Mouse (Mus musculus) c-Kit-negative CD71-positive TER-119-positive erythroid progenitor cells, embryonic 14.5 days (primary cell): Measurements from ENCODE around the gene Cdx2.

Source experiments
- DNase-seq: peaks from one replicate; pipeline ENCODE4 v3.0.0-alpha.2; 2013; ENCODE audit warnings: low read depth, low spot score

Gene Cdx2

GRCm38 (mm10) chr5:147293127-147293910 lies 13.8 kb downstream of the Cdx2 start:
- DNase-seq: peak; percentile 21

GRCm38 (mm10) chr5:147292506-147293120 lies 14.5 kb downstream of the Cdx2 start:
- DNase-seq: no peak

GRCm38 (mm10) chr5:147291764-147292505 lies 15.1 kb downstream of the Cdx2 start:
- no peak for DNase-seq

- no peak for DNase-seq
Measured at GRCm38 (mm10) chr5:147284365-147284764, 22.7 kb downstream of the Cdx2 start.

GRCm38 (mm10) chr5:147277547-147277925 lies 29.5 kb downstream of the Cdx2 start:
- DNase-seq: no peak

- no peak for DNase-seq
Measured at GRCm38 (mm10) chr5:147276701-147277546, 30.1 kb downstream of the Cdx2 start.

- DNase-seq: no peak
Measured at GRCm38 (mm10) chr5:147275761-147276160, 31.3 kb downstream of the Cdx2 start.

- no peak for DNase-seq
Measured at GRCm38 (mm10) chr5:147274174-147275141, 32.6 kb downstream of the Cdx2 start.

- DNase-seq: no peak
Measured at GRCm38 (mm10) chr5:147272808-147273345, 34.2 kb downstream of the Cdx2 start.

- no peak for DNase-seq
Measured at GRCm38 (mm10) chr5:147272046-147272807, 34.8 kb downstream of the Cdx2 start.

GRCm38 (mm10) chr5:147270673-147271655 lies 36.1 kb downstream of the Cdx2 start:
- DNase-seq: no peak

- DNase-seq: no peak
Measured at GRCm38 (mm10) chr5:147269926-147270672, 37.0 kb downstream of the Cdx2 start, which contains the start of gene Pdx1. Pdx1 (plus strand) TSS chr5:147269959.

- DNase-seq: no peak
Measured at GRCm38 (mm10) chr5:147269371-147269770, 37.7 kb downstream of the Cdx2 start.

GRCm38 (mm10) chr5:147268728-147269127 lies 38.3 kb downstream of the Cdx2 start:
- no peak for DNase-seq

GRCm38 (mm10) chr5:147267434-147267833 lies 39.6 kb downstream of the Cdx2 start:
- no peak for DNase-seq

- DNase-seq: no peak
Measured at GRCm38 (mm10) chr5:147263945-147264344, 43.1 kb downstream of the Cdx2 start.

- DNase-seq: no peak
Measured at GRCm38 (mm10) chr5:147261899-147262541, 45.0 kb downstream of the Cdx2 start.
